Mouse (Mus musculus) thymus, adult 2 months (tissue): ENCODE measurements around the gene Esrrb.

Experiments
- CTCF ChIP-seq: fragments of 200-500 bp; IDR thresholded peaks from 2 replicates; pipeline ENCODE4 v1.5.1; 2012; ENCODE audit warnings: mild to moderate bottlenecking, control low read depth, low read length, moderate library complexity, borderline replicate concordance; ENCODE audit not compliant: control insufficient read depth, poor library complexity, insufficient read depth; ENCODE audit errors: extremely low read depth
- POLR2A ChIP-seq: fragments of 200-500 bp; IDR thresholded peaks from 2 replicates; pipeline ENCODE4 v1.6.1; 2012; ENCODE audit warnings: mild to moderate bottlenecking, low read length, control low read depth, moderate library complexity; ENCODE audit not compliant: control insufficient read depth, poor library complexity, insufficient read depth; ENCODE audit errors: extremely low read depth

DNA sequence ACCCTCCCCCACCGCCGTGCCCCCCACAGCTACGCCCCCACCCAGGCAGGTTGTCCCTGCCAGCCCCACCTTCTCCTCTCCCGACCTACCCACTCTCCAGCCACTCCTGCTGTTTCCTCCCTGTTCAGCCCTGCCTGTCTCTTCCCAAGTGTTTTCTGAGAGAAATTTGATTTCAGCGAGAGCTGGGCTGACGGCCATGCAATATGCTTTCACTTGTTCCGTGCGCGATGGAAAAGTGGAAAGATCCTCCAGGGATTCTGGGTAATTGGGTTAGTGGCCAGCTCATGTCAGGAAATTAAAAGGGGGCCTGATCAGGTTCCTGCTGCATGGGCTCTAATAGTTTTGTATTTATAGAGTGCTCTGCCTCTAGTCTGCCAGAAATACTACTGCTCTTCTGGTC lies 131.9 kb downstream of the Esrrb start:
- no peak for TF ChIP-seq CTCF
- TF ChIP-seq POLR2A, result no peak
